Mouse (Mus musculus) liver, adult 2 months (tissue): ENCODE measurements around the gene Fbxo48.

Experiments used
- CTCF ChIP-seq: fragments of 200-500 bp; IDR thresholded peaks from 2 replicates; pipeline ENCODE4 v1.5.1; 2011; ENCODE audit warnings: low read depth, low read length, control low read depth
- POLR2A ChIP-seq: fragments of 200-500 bp; IDR thresholded peaks from 2 replicates; pipeline ENCODE4 v1.6.1; 2011; ENCODE audit warnings: low read length, control low read depth; ENCODE audit not compliant: insufficient read depth; ENCODE audit errors: extremely low read depth

DNA sequence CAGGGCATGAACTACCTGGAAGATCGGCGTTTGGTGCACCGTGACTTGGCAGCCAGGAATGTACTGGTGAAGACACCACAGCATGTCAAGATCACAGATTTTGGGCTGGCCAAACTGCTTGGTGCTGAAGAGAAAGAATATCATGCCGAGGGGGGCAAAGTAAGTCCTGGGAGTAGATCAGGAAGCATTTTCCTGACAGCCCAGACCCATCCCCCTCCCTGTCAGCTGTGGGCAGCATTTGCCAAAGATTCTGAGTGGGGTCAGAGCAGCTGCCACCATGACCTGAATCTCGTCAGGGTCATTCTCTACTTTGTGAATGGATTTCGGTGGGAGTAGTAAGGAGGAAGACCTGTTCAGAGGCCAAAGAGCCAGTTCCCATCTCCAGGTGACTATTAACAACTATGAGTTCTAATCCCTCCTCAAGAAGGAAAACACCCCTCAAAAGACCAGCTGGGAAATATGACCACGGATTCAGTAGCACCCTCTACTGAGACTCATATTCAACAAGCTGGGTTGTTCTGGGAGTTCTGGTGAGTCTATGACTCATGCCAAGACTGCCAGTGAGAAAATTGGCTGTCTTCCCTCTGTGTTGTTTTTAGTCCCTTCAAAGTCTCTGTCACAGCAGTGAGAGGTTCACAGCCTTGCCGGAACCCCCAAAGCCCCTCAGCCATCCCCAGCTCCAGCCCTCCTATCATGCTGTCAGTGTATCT is 46.7 kb upstream of the Fbxo48 start:
- TF ChIP-seq CTCF (no peak), POLR2A (no peak)
